27 mouse cellular contexts compared by ENCODE assay signal in genomic region chr3:103188856-103189255, GRCm38 (mm10). TPM values are rescaled to one million over a fixed set of nuclear protein-coding genes. Genes with fewer than 3 reads are reported as not detected.
DNase-seq lines count a peak whose midpoint lies in the region; ATAC-seq and TF ChIP-seq lines count a peak whose summit lies in the region.
"Had no signal": no experiment of that assay in that cellular context is flagged by ENCODE, and none has a peak within 500 bp of the region (broad histone marks: within the 10 kb centered on the region; RNA-seq: fewer than 3 reads in every experiment).

No protein-coding gene starts in this region.

- ATAC-seq in midbrain, postnatal 0 days (ENCODE audit: low FRiP score): no peak
- ATAC-seq in midbrain, embryonic 14.5 days (ENCODE audit: low FRiP score, low TSS enrichment): no peak
- ATAC-seq: intestine, postnatal 0 days; midbrain, embryonic 13.5 days had no signal

- no peaks in the 10 kb centered on the region for H3K36me3 ChIP-seq in heart, embryonic 10.5 days
- no peaks in the 10 kb centered on the region for H3K36me3 ChIP-seq in midbrain, postnatal 0 days (ENCODE audit: insufficient read depth, low read length)
- H3K36me3 ChIP-seq in midbrain, embryonic 14.5 days (ENCODE audit: control insufficient read depth, insufficient read depth, low read length): no peaks in the 10 kb centered on the region
- H3K36me3 ChIP-seq: heart, embryonic 13.5 days; limb, embryonic 15.5 days; midbrain, embryonic 13.5 days; stomach, embryonic 15.5 days had no signal

- no peak overlapping the region for H3K4me2 ChIP-seq in midbrain, postnatal 0 days (ENCODE audit: low read depth, low read length, poor library complexity, severe bottlenecking)
- no peak overlapping the region for H3K4me2 ChIP-seq in midbrain, embryonic 14.5 days (ENCODE audit: low read length)
- H3K4me2 ChIP-seq: heart, embryonic 13.5 days; limb, embryonic 15.5 days; liver, embryonic 13.5 days; midbrain, embryonic 13.5 days; stomach, embryonic 15.5 days had no signal

- H3K27me3 ChIP-seq in heart, embryonic 10.5 days (ENCODE audit: insufficient read depth, poor library complexity, severe bottlenecking): no peaks in the 10 kb centered on the region
- H3K27me3 ChIP-seq in midbrain, postnatal 0 days (ENCODE audit: insufficient read depth, low read length): no peaks in the 10 kb centered on the region
- no peaks in the 10 kb centered on the region for H3K27me3 ChIP-seq in midbrain, embryonic 14.5 days (ENCODE audit: control insufficient read depth, insufficient read depth, low read length)
- H3K27me3 ChIP-seq: CH12.LX; heart, embryonic 13.5 days; limb, embryonic 15.5 days; liver, embryonic 13.5 days; midbrain, embryonic 13.5 days; stomach, embryonic 15.5 days had no signal

- H3K9ac ChIP-seq in midbrain, postnatal 0 days (replicated peaks; ENCODE audit: low read length, poor library complexity, severe bottlenecking): no peak overlapping the region
- H3K9ac ChIP-seq in midbrain, embryonic 14.5 days (replicated peaks; ENCODE audit: low read length): no peak overlapping the region
- H3K9ac ChIP-seq: heart, embryonic 13.5 days; limb, embryonic 15.5 days; liver, embryonic 13.5 days; midbrain, embryonic 13.5 days; stomach, embryonic 15.5 days had no signal

- 0 out of 2 replicates have a peak, but pooled peaks cover 2% of the 10 kb centered on the region for H3K9me3 ChIP-seq in heart, embryonic 10.5 days
- 0 out of 2 replicates have a peak, but pooled peaks cover 6% of the 10 kb centered on the region for H3K9me3 ChIP-seq in midbrain, postnatal 0 days (ENCODE audit: low read length)
- no peaks in the 10 kb centered on the region for H3K9me3 ChIP-seq in midbrain, embryonic 14.5 days (ENCODE audit: control insufficient read depth, low read length)
- H3K9me3 ChIP-seq: limb, embryonic 15.5 days; stomach, embryonic 15.5 days had no signal

- H3K27ac ChIP-seq in heart, embryonic 10.5 days: no peak overlapping the region
- no peak overlapping the region for H3K27ac ChIP-seq in midbrain, postnatal 0 days (ENCODE audit: low read depth, low read length)
- H3K27ac ChIP-seq in midbrain, embryonic 14.5 days (replicated peaks; ENCODE audit: low read depth, low read length): no peak overlapping the region
- H3K27ac ChIP-seq: heart, adult 2 months; heart, embryonic 13.5 days; limb, embryonic 15.5 days; liver, embryonic 13.5 days; macrophage; midbrain, embryonic 13.5 days; stomach, embryonic 15.5 days had no signal

- WGBS in heart, embryonic 10.5 days: 87% methylated on average over 2 of the region's 2 CpGs
- WGBS in midbrain, postnatal 0 days: 93% methylated on average over 2 of the region's 2 CpGs
- WGBS in midbrain, embryonic 14.5 days: 92% methylated on average over 2 of the region's 2 CpGs

- no peak for TF ChIP-seq CTCF in midbrain, postnatal 0 days (IDR thresholded peaks at IDR 0.05)

- DNase-seq in cerebellum, postnatal 10 days: peak; percentile 61 to 73
- DNase-seq in cerebellum, adult 9-10 months: no peak
- peak; percentile 57 for DNase-seq in heart, adult 11 months
- DNase-seq in heart, embryonic 10.5 days (ENCODE audit: low spot score): no peak
- peak; percentile 16 for DNase-seq in midbrain, postnatal 0 days (ENCODE audit: low spot score)
- DNase-seq in midbrain, embryonic 14.5 days: no peak
- no peak for DNase-seq in kidney, postnatal 10 days
- DNase-seq in gastrocnemius, adult 8-10 months (ENCODE audit: low spot score in 2 of 2): no peak
- DNase-seq: adrenal gland, adult 8-10 months; cerebellum, adult 8-10 months; gastrocnemius, postnatal 36 days; heart, adult 2 months; heart, postnatal 10 days; kidney, adult 9 months; kidney, postnatal 14 days; liver, embryonic 13.5 days; lung, adult 2 months; lung, postnatal 10 days; right cerebral cortex, postnatal 25 days had no signal

- no peaks in the 10 kb centered on the region for H3K4me1 ChIP-seq in heart, embryonic 10.5 days
- no peaks in the 10 kb centered on the region for H3K4me1 ChIP-seq in midbrain, postnatal 0 days (ENCODE audit: insufficient read depth, low read length)
- H3K4me1 ChIP-seq in midbrain, embryonic 14.5 days (ENCODE audit: control insufficient read depth, insufficient read depth, low read length): no peaks in the 10 kb centered on the region
- H3K4me1 ChIP-seq: heart, embryonic 13.5 days; midbrain, embryonic 13.5 days; stomach, embryonic 15.5 days had no signal

- H3K4me3 ChIP-seq in heart, embryonic 10.5 days: no peak overlapping the region
- no peak overlapping the region for H3K4me3 ChIP-seq in midbrain, postnatal 0 days (ENCODE audit: low read depth, low read length)
- no peak overlapping the region for H3K4me3 ChIP-seq in midbrain, embryonic 14.5 days (replicated peaks; ENCODE audit: low read depth, low read length)
- H3K4me3 ChIP-seq: erythroblast, embryonic 14.5 days; heart, adult 2 months; heart, embryonic 13.5 days; limb, embryonic 15.5 days; liver, embryonic 13.5 days; midbrain, embryonic 13.5 days; stomach, embryonic 15.5 days had no signal

RNA-seq across cellular contexts. Expression of gene Bcas2, which starts 17.4 kb away (rescaled TPM):
- 150 and 186 TPM in 2 replicates for polyA plus RNA-seq in heart, embryonic 10.5 days (2016; fragmentation: Nextera tagmentation; extraction: Ambion mirVana)
- total RNA-seq in midbrain, postnatal 0 days (2014; rRNA removed): 90.7 and 103 TPM in 2 replicates
- polyA plus RNA-seq in midbrain, postnatal 0 days (2015; fragmentation: Nextera tagmentation; extraction: Ambion mirVana): 220 and 234 TPM in 2 replicates
- polyA plus RNA-seq in midbrain, embryonic 14.5 days (2014; fragmentation: Nextera tagmentation; extraction: Ambion mirVana): 221 and 246 TPM in 2 replicates
- 10 to 100 TPM; 38.5 to 46.0 (median 40.4) TPM for total RNA-seq in gastrocnemius, adult 8-10 months (2022)

Comparison
In these comparisons a context has a peak if more than half of its experiments do, and no peak if none do; other contexts are left out.
1. DNase-seq: peak in cerebellum, postnatal 10 days (2 of 2), heart, adult 11 months (single experiment) and midbrain, postnatal 0 days (single experiment); none in cerebellum, adult 9-10 months (single experiment), heart, embryonic 10.5 days (single experiment), midbrain, embryonic 14.5 days (single experiment), kidney, postnatal 10 days (single experiment) and gastrocnemius, adult 8-10 months (0 of 2).